Mouse (Mus musculus): ENCODE results near the gene Ank3. TPM values are rescaled to one million over a fixed set of nuclear protein-coding genes. Genes with fewer than 3 reads are reported as not detected.

Gene Ank3
- total and polyA plus RNA-seq, 3 experiments = 3.2 to 6.7 TPM; not detected in 1

DNA sequence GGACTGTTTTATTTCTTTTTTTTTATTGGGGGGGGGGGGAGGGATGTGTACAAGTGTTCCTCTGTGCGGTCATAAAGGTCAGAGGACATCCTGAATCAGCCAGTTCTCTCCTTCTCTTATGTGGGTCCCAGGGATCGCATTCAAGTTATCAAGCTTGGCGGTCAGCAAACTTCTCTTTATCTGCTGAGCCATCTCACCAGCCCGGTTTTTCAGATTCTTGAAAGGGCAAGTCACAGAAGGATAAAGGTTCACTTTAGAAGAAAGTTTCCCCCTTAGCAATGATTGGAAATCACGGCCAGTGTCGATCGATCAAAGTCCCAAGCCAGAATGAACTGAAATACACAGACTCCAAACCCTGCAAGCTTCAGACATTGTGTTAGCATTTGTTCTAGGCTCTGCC lies 651.2 kb downstream of the Ank3 start:
- TF ChIP-seq TAL1 (IDR thresholded peaks at IDR 0.05; ENCODE audit: low read length) = no peak
- no peak for TF ChIP-seq CHD2 (IDR thresholded peaks at IDR 0.05; ENCODE audit: low read length)
- TF ChIP-seq ZC3H11A (IDR thresholded peaks at IDR 0.05; ENCODE audit: low read depth, low read length) = no peak
- TF ChIP-seq CHD1 (IDR thresholded peaks at IDR 0.05; ENCODE audit: low read depth, low read length) = no peak
- TF ChIP-seq RCOR1 (IDR thresholded peaks at IDR 0.05; ENCODE audit: low read depth, low read length) = no peak
- TF ChIP-seq ZKSCAN1 (IDR thresholded peaks at IDR 0.05; ENCODE audit: low read depth, low read length) = no peak
- no peak for TF ChIP-seq TBP (IDR thresholded peaks at IDR 0.05; ENCODE audit: low read depth, low read length)
- no peak for TF ChIP-seq MAZ (IDR thresholded peaks at IDR 0.05; ENCODE audit: low read depth, low read length)
- no peak for TF ChIP-seq MAX (IDR thresholded peaks at IDR 0.05; ENCODE audit: low read length)
- no peak for TF ChIP-seq MYB (IDR thresholded peaks at IDR 0.05; ENCODE audit: low read depth, low read length)
- no peak for TF ChIP-seq HCFC1 (IDR thresholded peaks at IDR 0.05; ENCODE audit: low read depth, low read length)
- Histone ChIP-seq H3K4me3 (ENCODE audit: control insufficient read depth in 1 of 2, insufficient read depth in 1 of 2, low read depth in 2 of 2, low read length in 2 of 2) (no peak overlapping the region), H3K9me3 (replicated peaks; ENCODE audit: insufficient read depth, low read length) (no peaks in the 10 kb centered on the region), H3K9ac (ENCODE audit: control insufficient read depth, low read depth, low read length, poor library complexity, severe bottlenecking) (no peak overlapping the region), H3K27ac (ENCODE audit: control insufficient read depth, low read depth, low read length) (no peak overlapping the region), H3K4me1 (ENCODE audit: control insufficient read depth in 1 of 2, insufficient read depth in 2 of 2, low read length in 2 of 2) (no peaks in the 10 kb centered on the region), H3K79me2 (ENCODE audit: control insufficient read depth, insufficient read depth, low read length, poor library complexity) (no peaks in the 10 kb centered on the region), H3K36me3 (ENCODE audit: control insufficient read depth in 1 of 2, insufficient read depth in 2 of 2, low read length in 2 of 2) (no peaks in the 10 kb centered on the region), H3K27me3 (ENCODE audit: control insufficient read depth in 1 of 2, insufficient read depth in 2 of 2, low read length in 2 of 2) (no peaks in the 10 kb centered on the region)
- no peak for DNase-seq (ENCODE audit: low read depth, low spot score)

DNA sequence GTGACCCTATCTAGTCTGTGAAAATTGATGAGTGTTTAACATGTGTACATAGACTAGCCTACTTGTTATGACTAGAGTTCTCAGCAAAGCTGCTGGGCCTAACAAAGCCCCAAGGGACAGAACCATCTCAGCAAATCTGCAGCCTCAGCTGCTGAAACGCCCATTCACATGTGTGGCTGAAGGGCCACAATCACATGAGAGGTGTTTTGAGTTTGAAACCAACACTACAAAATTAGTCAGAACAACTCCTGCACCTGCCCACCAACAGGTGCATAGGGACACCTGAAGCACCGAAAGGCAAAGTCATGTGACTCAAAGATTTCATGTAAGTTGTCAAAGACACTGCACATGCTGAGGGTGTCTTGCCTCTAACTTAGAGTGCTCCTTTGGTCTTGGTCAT lies 656.7 kb downstream of the Ank3 start:
- Histone ChIP-seq H3K27ac (ENCODE audit: control insufficient read depth, low read depth, low read length) (no peak overlapping the region), H3K79me2 (ENCODE audit: control insufficient read depth, insufficient read depth, low read length, poor library complexity) (no peaks in the 10 kb centered on the region), H3K9me3 (replicated peaks; ENCODE audit: insufficient read depth, low read length) (no peaks in the 10 kb centered on the region), H3K4me3 (ENCODE audit: control insufficient read depth in 1 of 2, insufficient read depth in 1 of 2, low read depth in 2 of 2, low read length in 2 of 2) (no peak overlapping the region), H3K27me3 (ENCODE audit: control insufficient read depth in 1 of 2, insufficient read depth in 2 of 2, low read length in 2 of 2) (no peaks in the 10 kb centered on the region), H3K9ac (ENCODE audit: control insufficient read depth, low read depth, low read length, poor library complexity, severe bottlenecking) (no peak overlapping the region), H3K4me1 (ENCODE audit: control insufficient read depth in 1 of 2, insufficient read depth in 2 of 2, low read length in 2 of 2) (no peaks in the 10 kb centered on the region), H3K36me3 (ENCODE audit: control insufficient read depth in 1 of 2, insufficient read depth in 2 of 2, low read length in 2 of 2) (no peaks in the 10 kb centered on the region)
- DNase-seq (ENCODE audit: low read depth, low spot score) = no peak
- TF ChIP-seq MAZ (IDR thresholded peaks at IDR 0.05; ENCODE audit: low read depth, low read length) (no peak), USF2 (IDR thresholded peaks at IDR 0.05; ENCODE audit: borderline replicate concordance in 1 of 2, insufficient read depth in 1 of 2, low read depth in 1 of 2, low read length in 2 of 2) (no peak), SIN3A (IDR thresholded peaks at IDR 0.05; ENCODE audit: low read length) (no peak), MXI1 (IDR thresholded peaks at IDR 0.05; ENCODE audit: low read depth, low read length) (no peak), CHD2 (IDR thresholded peaks at IDR 0.05; ENCODE audit: low read length) (no peak), TAL1 (IDR thresholded peaks at IDR 0.05; ENCODE audit: low read length) (no peak), MAFK (IDR thresholded peaks at IDR 0.05; ENCODE audit: borderline replicate concordance, low read depth, low read length) (no peak), KAT2A (conservative IDR thresholded peaks at IDR 0.05; ENCODE audit: low read depth, low read length) (no peak), E2F4 (IDR thresholded peaks at IDR 0.05; ENCODE audit: borderline replicate concordance, low read depth, low read length) (no peak), JUND (IDR thresholded peaks at IDR 0.05; ENCODE audit: low read depth, low read length) (no peak), ETS1 (IDR thresholded peaks at IDR 0.05; ENCODE audit: low read depth, low read length) (no peak), CHD1 (IDR thresholded peaks at IDR 0.05; ENCODE audit: low read depth, low read length) (no peak), MAX (IDR thresholded peaks at IDR 0.05; ENCODE audit: low read length) (no peak)

Measured in MEL (cell line).